In the genomic region with DNA sequence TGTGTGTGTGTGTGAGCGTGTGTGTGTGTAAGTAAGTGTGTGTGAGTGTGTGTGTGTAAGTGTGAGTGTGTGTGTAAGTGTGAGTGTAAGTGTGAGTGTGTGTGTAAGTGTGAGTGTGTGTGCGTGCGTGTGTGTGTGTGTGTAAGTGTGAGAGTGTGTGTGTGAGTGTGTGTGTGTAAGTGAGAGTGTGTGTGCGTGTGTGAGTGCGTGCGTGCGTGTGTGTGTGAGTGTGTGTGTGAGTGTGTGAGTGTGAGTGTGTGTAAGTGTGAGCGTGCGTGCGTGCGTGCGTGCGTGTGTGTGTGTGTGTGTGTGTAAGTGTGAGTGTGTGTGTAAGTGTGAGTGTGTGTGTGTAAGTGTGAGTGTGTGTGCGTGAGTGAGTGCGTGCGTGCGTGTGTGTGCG, we compare ENCODE assay signal across 25 mouse cellular contexts. TPM values are rescaled to one million over a fixed set of nuclear protein-coding genes. Genes with fewer than 3 reads are reported as not detected.
DNase-seq lines count a peak whose midpoint lies in the region; ATAC-seq and TF ChIP-seq lines count a peak whose summit lies in the region.
"Had no signal": no experiment of that assay in that cellular context is flagged by ENCODE, and none has a peak within 500 bp of the region (broad histone marks: within the 10 kb centered on the region; RNA-seq: fewer than 3 reads in every experiment).

No protein-coding gene starts in this region.

- H3K79me2 ChIP-seq in MEL (ENCODE audit: control insufficient read depth, insufficient read depth, low read length, poor library complexity) = peaks cover 54% of the 10 kb centered on the region

- no peaks in the 10 kb centered on the region for H3K9me3 ChIP-seq in MEL (replicated peaks; ENCODE audit: insufficient read depth, low read length)
- H3K9me3 ChIP-seq in liver, embryonic 12.5 days (replicated peaks) = no peaks in the 10 kb centered on the region
- H3K9me3 ChIP-seq: embryonic facial prominence, embryonic 13.5 days; embryonic facial prominence, embryonic 15.5 days; forebrain, embryonic 10.5 days; forebrain, embryonic 12.5 days had no signal

- peaks cover under 1% of the 10 kb centered on the region; the same call in 1 of the 2 replicates for H3K4me1 ChIP-seq in testis, adult 2 months (ENCODE audit: control insufficient read depth, insufficient read depth, low read length)
- peaks cover 0 to 16% of the 10 kb centered on the region in 2 experiments; a peak in 2 of 4 replicates for H3K4me1 ChIP-seq in MEL (ENCODE audit: control insufficient read depth in 1 of 2, insufficient read depth in 2 of 2, low read length in 2 of 2)
- peaks cover 2% of the 10 kb centered on the region; the same call in 1 of the 2 replicates for H3K4me1 ChIP-seq in bone marrow, adult 2 months (ENCODE audit: control insufficient read depth, insufficient read depth, low read length)
- peaks cover 50% of the 10 kb centered on the region for H3K4me1 ChIP-seq in liver, embryonic 12.5 days

- peak; percentile 27; the same call in 1 of the 2 replicates for TF ChIP-seq POLR2A in testis, adult 2 months (IDR thresholded peaks at IDR 0.05; ENCODE audit: control insufficient read depth, low read depth, low read length)
- TF ChIP-seq POLR2A in MEL (IDR thresholded peaks at IDR 0.05; ENCODE audit: control insufficient read depth in 1 of 2, insufficient read depth in 1 of 2, low read depth in 1 of 2, low read length in 2 of 2, poor library complexity in 1 of 2) = no peak
- 0 out of 2 replicates have a peak, but pooled peaks have one; percentile 18 for TF ChIP-seq POLR2A in bone marrow, adult 2 months (IDR thresholded peaks at IDR 0.05; ENCODE audit: borderline replicate concordance, control insufficient read depth, low read depth, low read length)

- ATAC-seq in liver, embryonic 12.5 days = no peak
- ATAC-seq: activated CD4-positive, CD25-positive, alpha-beta regulatory T cell, adult 4 months; forebrain, embryonic 14.5 days; forebrain, embryonic 16.5 days; Patski had no signal

- H3K27me3 ChIP-seq in testis, adult 2 months (ENCODE audit: control insufficient read depth, insufficient read depth, low read length) = no peaks in the 10 kb centered on the region
- no peaks in the 10 kb centered on the region for H3K27me3 ChIP-seq in MEL (ENCODE audit: control insufficient read depth in 1 of 2, insufficient read depth in 2 of 2, low read length in 2 of 2)
- H3K27me3 ChIP-seq in liver, embryonic 12.5 days (replicated peaks) = no peaks in the 10 kb centered on the region
- H3K27me3 ChIP-seq: embryonic facial prominence, embryonic 13.5 days; embryonic facial prominence, embryonic 15.5 days; forebrain, embryonic 12.5 days; Patski had no signal

- TF ChIP-seq EP300 in MEL (IDR thresholded peaks at IDR 0.05; ENCODE audit: low read depth in 1 of 2, low read length in 2 of 2) = no peak

- peak; percentile 15; the same call in 1 of the 2 replicates for TF ChIP-seq CTCF in testis, adult 2 months (IDR thresholded peaks at IDR 0.05; ENCODE audit: control insufficient read depth, insufficient read depth, insufficient replicate concordance, low read depth, low read length)
- TF ChIP-seq CTCF in MEL (IDR thresholded peaks at IDR 0.05 in 2 of 3, conservative IDR thresholded peaks at IDR 0.05 in 1 of 3; ENCODE audit: control insufficient read depth in 1 of 3, insufficient read depth in 1 of 3, low read depth in 2 of 3, low read length in 3 of 3, poor library complexity in 1 of 3, severe bottlenecking in 1 of 3) = peak in 1 of 3 experiments; percentile 3; a peak in 1 of 6 replicates
- no peak for TF ChIP-seq CTCF in bone marrow, adult 2 months (IDR thresholded peaks at IDR 0.05; ENCODE audit: control insufficient read depth, insufficient read depth, low read length)

- TF ChIP-seq RAD21 in MEL (IDR thresholded peaks at IDR 0.05; ENCODE audit: low read depth, low read length) = no peak

- H3K27ac ChIP-seq in testis, adult 2 months (ENCODE audit: control insufficient read depth, insufficient read depth, low read depth, low read length) = no peak overlapping the region
- H3K27ac ChIP-seq in MEL (ENCODE audit: control insufficient read depth, low read depth, low read length) = no peak overlapping the region
- no peak overlapping the region for H3K27ac ChIP-seq in bone marrow, adult 2 months (ENCODE audit: control insufficient read depth, insufficient read depth, low read depth, low read length, poor library complexity)
- H3K27ac ChIP-seq in liver, embryonic 12.5 days = no peak overlapping the region
- H3K27ac ChIP-seq: embryonic facial prominence, embryonic 13.5 days; embryonic facial prominence, embryonic 15.5 days; forebrain, embryonic 10.5 days; forebrain, embryonic 12.5 days had no signal

- no peak overlapping the region for H3K9ac ChIP-seq in MEL (ENCODE audit: control insufficient read depth, low read depth, low read length, poor library complexity, severe bottlenecking)
- no peak overlapping the region for H3K9ac ChIP-seq in liver, embryonic 12.5 days
- H3K9ac ChIP-seq: embryonic facial prominence, embryonic 13.5 days; embryonic facial prominence, embryonic 15.5 days; forebrain, embryonic 12.5 days had no signal

- no peak for DNase-seq in testis, postnatal 14 days (ENCODE audit: low spot score)
- DNase-seq in MEL (ENCODE audit: low read depth, low spot score) = no peak
- DNase-seq in lung, adult 18-20 months = no peak
- DNase-seq: adrenal gland, adult 8-10 months; adrenal gland, postnatal 14 days; adrenal gland, postnatal 36 days; cerebellum, adult 11 months; cerebellum, adult 18-20 months; cerebellum, adult 8-10 months; cerebellum, adult 9-11 months; cerebellum, postnatal 14 days; cerebellum, postnatal 36 days; embryo, embryonic 11 days had no signal

- no peak overlapping the region for H3K4me2 ChIP-seq in liver, embryonic 12.5 days
- H3K4me2 ChIP-seq: embryonic facial prominence, embryonic 13.5 days; embryonic facial prominence, embryonic 15.5 days; forebrain, embryonic 12.5 days had no signal

- no peaks in the 10 kb centered on the region; the same call in 1 of the 2 replicates for H3K36me3 ChIP-seq in testis, adult 2 months (ENCODE audit: control insufficient read depth, insufficient read depth, low read length)
- H3K36me3 ChIP-seq in MEL (ENCODE audit: control insufficient read depth in 1 of 2, insufficient read depth in 2 of 2, low read length in 2 of 2) = peaks cover 20 to 24% of the 10 kb centered on the region in 2 experiments
- H3K36me3 ChIP-seq in liver, embryonic 12.5 days = peaks cover 61% of the 10 kb centered on the region

- no peak overlapping the region for H3K4me3 ChIP-seq in testis, adult 2 months (ENCODE audit: control insufficient read depth, low read depth, low read length)
- H3K4me3 ChIP-seq in MEL (ENCODE audit: control insufficient read depth in 1 of 2, insufficient read depth in 1 of 2, low read depth in 2 of 2, low read length in 2 of 2) = no peak overlapping the region
- no peak overlapping the region for H3K4me3 ChIP-seq in bone marrow, adult 2 months (replicated peaks; ENCODE audit: control insufficient read depth, low read depth, low read length)
- H3K4me3 ChIP-seq in liver, embryonic 12.5 days = no peak overlapping the region
- H3K4me3 ChIP-seq: embryonic facial prominence, embryonic 13.5 days; embryonic facial prominence, embryonic 15.5 days; erythroblast, embryonic 14.5 days; forebrain, embryonic 10.5 days; forebrain, embryonic 12.5 days had no signal

- WGBS in bone marrow, adult 2 months = 97% methylated on average over 18 of the region's 18 CpGs
- WGBS in liver, embryonic 12.5 days (ENCODE audit: insufficient replicate concordance) = 95% methylated on average over 18 of the region's 18 CpGs

TF ChIP-seq in MEL, 35 proteins besides CTCF, POLR2A, EP300 and RAD21:
- TF ChIP-seq RCOR1 (IDR thresholded peaks at IDR 0.05; ENCODE audit: low read depth, low read length) (no peak), POLR2AphosphoS5 (IDR thresholded peaks at IDR 0.05; ENCODE audit: borderline replicate concordance, low read depth, low read length) (peak; percentile 88; the same call in 1 of the 2 replicates)

RNA-seq across cellular contexts. Expression of a gene that starts 4.3 kb away (rescaled TPM):
- polyA plus RNA-seq in testis, adult 2 months (2012; rRNA removed) = 14.4 and 16.8 TPM in 2 replicates
- 57.3 and 57.9 TPM in 2 replicates for total RNA-seq in MEL (2012; rRNA removed)
- 10 to 100 TPM in 1 of 2 experiments, not detected in 1; 53.2 TPM for polyA plus RNA-seq in MEL (2012; ENCODE audit: insufficient read depth in 1 of 2, insufficient read length in 2 of 2, low read depth in 1 of 2, low replicate concordance in 2 of 2, missing spikeins in 1 of 2)
- polyA plus RNA-seq in bone marrow, adult 2 months (2011; ENCODE audit: insufficient read depth, insufficient read length, low replicate concordance, missing spikeins) = 13.5 and 19.7 TPM in 2 replicates
- 16.5 and 17.6 TPM in 2 replicates for polyA plus RNA-seq in liver, embryonic 12.5 days (2016; fragmentation: Nextera tagmentation; extraction: Ambion mirVana)

RNA-seq across cellular contexts. Expression of a gene that starts 21.7 kb away (rescaled TPM):
- 13.6 and 14.4 TPM in 2 replicates for polyA plus RNA-seq in testis, adult 2 months (2012; rRNA removed)
- 33.7 and 33.8 TPM in 2 replicates for total RNA-seq in MEL (2012; rRNA removed)
- polyA plus RNA-seq in MEL (2012; ENCODE audit: insufficient read depth in 1 of 2, insufficient read length in 2 of 2, low read depth in 1 of 2, low replicate concordance in 2 of 2, missing spikeins in 1 of 2) = 10 to 100 TPM; 43.1 to 72.7 TPM
- polyA plus RNA-seq in bone marrow, adult 2 months (2011; ENCODE audit: insufficient read depth, insufficient read length, low replicate concordance, missing spikeins) = 18.4 and 29.1 TPM in 2 replicates
- polyA plus RNA-seq in liver, embryonic 12.5 days (2016; fragmentation: Nextera tagmentation; extraction: Ambion mirVana) = 8.2 and 8.9 TPM in 2 replicates

Comparison
In these comparisons a context has a peak if more than half of its experiments do, and no peak if none do; other contexts are left out.
1. POLR2A ChIP-seq: peak in testis, adult 2 months (single experiment) and bone marrow, adult 2 months (single experiment); none in MEL (0 of 2).